Mouse (Mus musculus): ENCODE measurements around the gene Ccnl2. TPM values are rescaled to one million over a fixed set of nuclear protein-coding genes. Genes with fewer than 3 reads are reported as not detected.

The Ccnl2 gene
- polyA plus RNA-seq, 1 experiment, result 86.1 TPM

DNA sequence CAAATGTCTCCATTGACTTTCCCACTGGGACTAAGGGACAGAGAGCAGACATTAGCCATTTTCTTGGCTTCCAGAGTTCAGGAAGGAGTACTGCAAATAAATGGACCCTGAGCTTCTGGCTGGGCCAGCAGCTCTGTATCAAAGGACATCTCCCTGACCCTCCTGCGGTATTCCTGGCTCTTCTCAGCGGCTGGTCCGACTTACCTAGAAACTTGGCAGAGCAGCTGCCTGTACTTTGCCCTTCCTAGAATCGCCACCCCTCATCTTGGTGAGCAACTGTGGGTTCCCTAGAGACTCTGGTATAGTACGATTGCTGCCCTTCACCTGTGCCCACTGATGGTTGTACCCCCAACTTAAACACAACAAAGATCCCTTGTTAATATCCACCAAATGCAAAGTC lies 30.9 kb downstream of the Ccnl2 start:
- Histone ChIP-seq H3K9ac (ENCODE audit: low read depth, poor library complexity, severe bottlenecking) (no peak overlapping the region), H3K4me3 (ENCODE audit: low read depth, low read length) (no peak overlapping the region), H3K9me3 (replicated peaks; ENCODE audit: control insufficient read depth, insufficient read depth, low read length, poor library complexity, severe bottlenecking) (no peaks in the 10 kb centered on the region), H3K27me3 (ENCODE audit: control insufficient read depth, insufficient read depth, low read length, poor library complexity, severe bottlenecking) (no peaks in the 10 kb centered on the region), H3K4me1 (ENCODE audit: control insufficient read depth, insufficient read depth, low read length) (peaks cover 6% of the 10 kb centered on the region), H3K27ac (ENCODE audit: insufficient read depth, low read length) (no peak overlapping the region), H3K36me3 (ENCODE audit: control insufficient read depth, insufficient read depth, low read length, poor library complexity, severe bottlenecking) (no peaks in the 10 kb centered on the region)
- TF ChIP-seq CTCF (IDR thresholded peaks at IDR 0.05; ENCODE audit: low read depth, low read length) (no peak), POLR2A (IDR thresholded peaks at IDR 0.05; ENCODE audit: insufficient read depth, low read length) (no peak), EP300 (IDR thresholded peaks at IDR 0.05; ENCODE audit: insufficient read depth, low read depth, low read length) (no peak)

DNA sequence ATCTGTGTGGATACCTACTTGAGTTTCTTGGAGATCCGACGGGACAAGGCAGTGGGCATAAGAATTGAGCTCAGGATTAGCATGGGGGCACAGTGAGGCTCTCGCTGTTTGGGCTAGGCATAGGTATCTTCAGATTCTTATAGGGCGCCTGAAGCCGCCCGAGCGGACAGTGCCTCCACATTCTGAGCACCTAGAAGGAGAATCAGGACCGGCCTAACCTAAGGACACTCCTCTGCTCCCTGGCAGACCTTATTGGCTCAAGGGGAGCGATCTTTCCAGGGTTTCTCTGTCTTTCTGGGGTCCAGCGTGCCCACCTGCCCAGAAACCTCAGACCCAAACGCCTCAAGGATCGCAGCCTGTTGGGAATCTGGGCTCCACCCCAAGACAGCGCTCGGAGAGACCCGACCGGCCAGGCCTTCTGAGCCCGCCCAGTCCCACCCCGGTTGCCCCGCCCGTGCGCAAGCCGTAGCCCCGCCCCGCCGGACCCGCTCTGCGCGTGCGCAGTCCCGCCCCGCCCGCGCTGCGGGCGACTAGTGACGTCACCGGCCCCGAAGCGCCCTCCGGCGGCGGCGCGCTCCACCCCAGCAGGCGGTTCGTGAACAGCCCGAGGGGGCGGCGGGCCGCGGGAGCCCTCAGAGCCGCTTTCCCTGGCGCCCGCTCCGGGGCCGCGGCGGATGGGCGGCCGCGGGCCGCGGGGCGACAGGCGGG lies 34.7 kb downstream of the Ccnl2 start, which contains the start of gene Dvl1:
Dvl1 (plus strand) TSS at position 532 of the 708 bp plus-strand sequence.
- Histone ChIP-seq H3K9ac (ENCODE audit: low read depth, poor library complexity, severe bottlenecking) (peak within 1 kb of the TSS; percentile 84), H3K4me1 (ENCODE audit: control insufficient read depth, insufficient read depth, low read length) (no peaks in the 10 kb centered on the region), H3K27ac (ENCODE audit: insufficient read depth, low read length) (no peak within 1 kb of the TSS), H3K36me3 (ENCODE audit: control insufficient read depth, insufficient read depth, low read length, poor library complexity, severe bottlenecking) (no peaks in the 10 kb centered on the region), H3K4me3 (ENCODE audit: low read depth, low read length) (peak within 1 kb of the TSS; percentile 89), H3K9me3 (replicated peaks; ENCODE audit: control insufficient read depth, insufficient read depth, low read length, poor library complexity, severe bottlenecking) (no peaks in the 10 kb centered on the region), H3K27me3 (ENCODE audit: control insufficient read depth, insufficient read depth, low read length, poor library complexity, severe bottlenecking) (no peaks in the 10 kb centered on the region)
- TF ChIP-seq CTCF (IDR thresholded peaks at IDR 0.05; ENCODE audit: low read depth, low read length) (peak; percentile 13), EP300 (IDR thresholded peaks at IDR 0.05; ENCODE audit: insufficient read depth, low read depth, low read length) (no peak)

DNA sequence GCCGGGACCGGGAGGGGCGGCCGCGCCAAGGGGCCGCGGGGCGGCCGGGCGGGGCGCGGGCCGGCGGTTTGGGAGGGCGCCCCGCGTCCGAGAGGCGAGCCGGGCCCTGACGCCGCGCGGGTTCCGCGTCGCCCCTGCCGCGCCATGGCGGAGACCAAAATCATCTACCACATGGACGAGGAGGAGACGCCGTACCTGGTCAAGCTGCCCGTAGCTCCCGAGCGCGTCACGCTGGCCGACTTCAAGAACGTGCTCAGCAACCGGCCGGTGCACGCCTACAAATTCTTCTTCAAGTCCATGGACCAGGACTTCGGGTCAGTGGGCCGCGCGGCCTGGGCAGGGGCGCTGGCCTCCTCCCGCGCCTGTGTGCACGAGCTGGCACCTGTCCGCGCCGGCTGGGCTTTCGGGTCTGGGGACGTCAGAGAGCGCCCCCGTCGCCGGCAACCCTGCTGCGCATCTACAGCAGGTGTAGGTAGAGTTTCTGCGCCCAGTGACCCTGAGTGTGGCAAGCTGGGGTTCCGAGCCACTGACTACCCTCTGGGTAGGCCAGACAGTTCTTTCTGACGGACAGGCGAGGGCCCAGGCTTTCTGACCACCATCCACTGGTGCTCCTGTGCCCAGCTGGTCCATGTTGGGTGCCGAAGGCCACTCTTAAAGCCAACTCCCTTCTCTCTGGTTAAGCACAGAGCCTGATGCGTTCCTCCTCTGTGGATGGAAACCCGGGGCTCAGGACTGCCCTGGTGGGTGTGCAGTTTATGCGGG lies 35.5 kb downstream of the Ccnl2 start:
- H3K4me1 ChIP-seq (ENCODE audit: control insufficient read depth, insufficient read depth, low read length), result no peaks in the 10 kb centered on the region
- no peaks in the 10 kb centered on the region for H3K36me3 ChIP-seq (ENCODE audit: control insufficient read depth, insufficient read depth, low read length, poor library complexity, severe bottlenecking)
- H3K9ac ChIP-seq (ENCODE audit: low read depth, poor library complexity, severe bottlenecking), result peak overlapping the region; percentile 84
- H3K9me3 ChIP-seq (replicated peaks; ENCODE audit: control insufficient read depth, insufficient read depth, low read length, poor library complexity, severe bottlenecking), result no peaks in the 10 kb centered on the region
- H3K27ac ChIP-seq (ENCODE audit: insufficient read depth, low read length), result no peak overlapping the region
- H3K27me3 ChIP-seq (ENCODE audit: control insufficient read depth, insufficient read depth, low read length, poor library complexity, severe bottlenecking), result no peaks in the 10 kb centered on the region
- H3K4me3 ChIP-seq (ENCODE audit: low read depth, low read length), result peak overlapping the region; percentile 67
- TF ChIP-seq POLR2A (IDR thresholded peaks at IDR 0.05; ENCODE audit: insufficient read depth, low read length) (no peak), CTCF (IDR thresholded peaks at IDR 0.05; ENCODE audit: low read depth, low read length) (no peak), EP300 (IDR thresholded peaks at IDR 0.05; ENCODE audit: insufficient read depth, low read depth, low read length) (no peak)

DNA sequence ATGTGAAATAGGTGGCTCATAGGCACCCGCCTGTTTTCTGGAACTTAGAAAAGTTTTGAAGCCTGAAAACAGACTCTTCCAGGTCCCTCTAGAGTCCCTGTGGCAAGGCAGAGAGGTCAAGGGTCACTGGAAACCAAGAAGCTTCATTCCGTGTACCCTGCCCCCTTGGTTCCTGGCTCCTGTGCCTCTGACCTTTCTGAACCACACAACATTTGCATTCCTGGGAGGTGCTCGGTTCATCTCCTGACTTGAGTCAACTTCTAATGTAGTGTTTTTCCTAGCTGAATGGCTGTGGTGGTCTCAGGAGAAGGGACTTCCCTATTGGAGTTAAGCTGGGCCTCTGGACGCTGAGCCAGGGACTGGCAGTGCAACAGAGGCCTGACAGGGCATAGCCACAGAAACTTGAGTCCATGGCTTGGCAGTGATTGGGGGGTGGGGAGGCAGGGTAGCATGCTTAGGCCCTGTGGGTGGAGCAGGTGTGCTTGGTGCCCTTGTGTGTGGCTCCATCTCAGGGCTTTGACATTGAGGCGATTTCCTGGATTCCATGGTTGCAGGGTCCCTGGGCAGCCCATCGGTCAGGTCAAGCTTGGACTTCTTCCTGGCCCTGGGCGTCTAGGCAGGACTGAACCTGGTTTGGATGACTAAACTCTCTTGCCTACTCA lies 36.3 kb downstream of the Ccnl2 start:
- Histone ChIP-seq H3K36me3 (ENCODE audit: control insufficient read depth, insufficient read depth, low read length, poor library complexity, severe bottlenecking) (no peaks in the 10 kb centered on the region), H3K27ac (ENCODE audit: insufficient read depth, low read length) (no peak overlapping the region), H3K27me3 (ENCODE audit: control insufficient read depth, insufficient read depth, low read length, poor library complexity, severe bottlenecking) (no peaks in the 10 kb centered on the region), H3K9ac (ENCODE audit: low read depth, poor library complexity, severe bottlenecking) (peak overlapping the region; percentile 84), H3K4me1 (ENCODE audit: control insufficient read depth, insufficient read depth, low read length) (no peaks in the 10 kb centered on the region), H3K4me3 (ENCODE audit: low read depth, low read length) (peak overlapping the region; percentile 67; the same call in 1 of the 2 replicates), H3K9me3 (replicated peaks; ENCODE audit: control insufficient read depth, insufficient read depth, low read length, poor library complexity, severe bottlenecking) (no peaks in the 10 kb centered on the region)
- TF ChIP-seq EP300 (IDR thresholded peaks at IDR 0.05; ENCODE audit: insufficient read depth, low read depth, low read length) (no peak), CTCF (IDR thresholded peaks at IDR 0.05; ENCODE audit: low read depth, low read length) (no peak), POLR2A (IDR thresholded peaks at IDR 0.05; ENCODE audit: insufficient read depth, low read length) (no peak)

DNA sequence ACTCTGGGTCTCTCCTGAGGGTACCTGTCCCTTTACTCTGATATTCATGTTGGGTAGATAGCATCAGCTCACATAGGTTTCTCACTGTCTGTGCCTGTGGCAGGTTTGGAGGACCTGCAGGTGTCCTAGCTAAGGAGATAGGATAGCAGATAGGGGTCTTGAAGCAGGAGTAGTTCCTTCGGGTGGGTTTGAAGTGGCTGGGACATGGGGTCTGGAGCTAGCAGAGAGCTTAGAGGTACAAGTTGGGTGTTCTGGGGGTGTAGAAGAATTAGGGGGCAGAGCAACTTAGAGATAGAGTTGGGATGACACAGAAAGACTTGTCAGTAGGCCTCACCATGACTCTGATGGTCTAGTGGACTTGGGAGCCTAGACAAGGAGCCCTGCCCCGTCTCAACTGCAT lies 37.1 kb downstream of the Ccnl2 start:
- Histone ChIP-seq H3K36me3 (ENCODE audit: control insufficient read depth, insufficient read depth, low read length, poor library complexity, severe bottlenecking) (no peaks in the 10 kb centered on the region), H3K4me1 (ENCODE audit: control insufficient read depth, insufficient read depth, low read length) (no peaks in the 10 kb centered on the region), H3K9me3 (replicated peaks; ENCODE audit: control insufficient read depth, insufficient read depth, low read length, poor library complexity, severe bottlenecking) (no peaks in the 10 kb centered on the region), H3K27ac (ENCODE audit: insufficient read depth, low read length) (no peak overlapping the region), H3K27me3 (ENCODE audit: control insufficient read depth, insufficient read depth, low read length, poor library complexity, severe bottlenecking) (no peaks in the 10 kb centered on the region), H3K9ac (ENCODE audit: low read depth, poor library complexity, severe bottlenecking) (no peak overlapping the region), H3K4me3 (ENCODE audit: low read depth, low read length) (no peak overlapping the region)
- no peak for TF ChIP-seq CTCF (IDR thresholded peaks at IDR 0.05; ENCODE audit: low read depth, low read length)
- TF ChIP-seq EP300 (IDR thresholded peaks at IDR 0.05; ENCODE audit: insufficient read depth, low read depth, low read length), result no peak
- TF ChIP-seq POLR2A (IDR thresholded peaks at IDR 0.05; ENCODE audit: insufficient read depth, low read length), result no peak
